Mouse (Mus musculus) megakaryocyte, embryonic 14.5 days (primary cell): Measurements from ENCODE around the gene BC055324.
"Not testable (repeated sequence)": the region's sequence is repeated elsewhere in the genome, so short reads cannot be mapped to it uniquely, and the experiment has no call there.

ENCODE experiments used
- FLI1 ChIP-seq: IDR thresholded peaks from 2 replicates; pipeline ENCODE4 v1.6.1; 2012; ENCODE audit warnings: low read length, inconsistent platforms, mixed read lengths
- GATA1 ChIP-seq: IDR thresholded peaks from 3 replicates; pipeline ENCODE4 v1.6.1; 2012; ENCODE audit warnings: mixed read lengths, low read length, inconsistent platforms, borderline replicate concordance

GRCm38 (mm10) chr1:164020746-164021145, 26.1 kb upstream of the BC055324 start:
- not testable (repeated sequence) for TF ChIP-seq GATA1, FLI1
